Comparison of ENCODE assay signal across 9 mouse cellular contexts in the genomic region with DNA sequence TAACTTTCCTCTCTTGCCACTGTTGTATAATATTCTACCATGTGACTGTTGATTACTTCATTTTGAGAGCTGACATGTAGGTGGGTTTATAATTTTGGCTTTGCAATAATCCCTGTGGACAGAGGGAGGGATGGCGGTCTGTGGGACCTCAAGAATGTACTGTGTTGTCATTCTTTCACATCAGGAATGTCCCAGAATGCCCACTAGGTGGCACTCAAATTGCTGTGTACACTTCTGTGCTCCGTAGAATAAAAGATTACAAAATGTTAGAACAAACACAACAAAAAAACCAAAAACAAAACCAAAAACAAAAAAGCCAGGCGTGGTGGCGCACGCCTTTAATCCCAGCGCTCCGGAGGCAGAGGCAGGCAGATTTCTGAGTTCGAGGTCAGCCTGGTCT. TPM values are rescaled to one million over a fixed set of nuclear protein-coding genes. Genes with fewer than 3 reads are reported as not detected.
DNase-seq lines count a peak whose midpoint lies in the region; ATAC-seq and TF ChIP-seq lines count a peak whose summit lies in the region.
"Had no signal": no experiment of that assay in that cellular context is flagged by ENCODE, and none has a peak within 500 bp of the region (broad histone marks: within the 10 kb centered on the region; RNA-seq: fewer than 3 reads in every experiment).

No protein-coding gene starts in this region.

- H3K9ac ChIP-seq in heart, adult 2 months (ENCODE audit: low read depth, low read length), result no peak overlapping the region
- H3K9ac ChIP-seq in stomach, postnatal 0 days (ENCODE audit: low read length), result no peak overlapping the region
- H3K9ac ChIP-seq: hindbrain, embryonic 15.5 days had no signal

- H3K4me1 ChIP-seq in heart, adult 2 months (ENCODE audit: control insufficient read depth, insufficient read depth, low read length), result no peaks in the 10 kb centered on the region
- no peaks in the 10 kb centered on the region for H3K4me1 ChIP-seq in stomach, postnatal 0 days (replicated peaks; ENCODE audit: control insufficient read depth, insufficient read depth)
- H3K4me1 ChIP-seq: hindbrain, embryonic 15.5 days had no signal

- H3ac ChIP-seq in C2C12 (ENCODE audit: control insufficient read depth, insufficient read length, low read depth), result no peak overlapping the region

- H3K27me3 ChIP-seq in heart, adult 2 months (ENCODE audit: control insufficient read depth, insufficient read depth, low read length), result 0 out of 2 replicates have a peak, but pooled peaks cover 2% of the 10 kb centered on the region
- H3K27me3 ChIP-seq in C2C12 (ENCODE audit: control insufficient read depth, insufficient read depth, insufficient read length), result no peaks in the 10 kb centered on the region
- H3K27me3 ChIP-seq in Patski, result no peaks in the 10 kb centered on the region
- no peaks in the 10 kb centered on the region for H3K27me3 ChIP-seq in stomach, postnatal 0 days (ENCODE audit: control insufficient read depth, insufficient read depth, low read length)
- H3K27me3 ChIP-seq: hindbrain, embryonic 15.5 days had no signal

- WGBS in heart, adult 2 months, result 52% methylated on average over 8 of the region's 8 CpGs
- 70% methylated on average over 8 of the region's 8 CpGs for WGBS in stomach, postnatal 0 days

- no peak overlapping the region for H3K4me2 ChIP-seq in stomach, postnatal 0 days (replicated peaks; ENCODE audit: low read depth)
- H3K4me2 ChIP-seq: hindbrain, embryonic 15.5 days had no signal

- no peaks in the 10 kb centered on the region for H3K9me3 ChIP-seq in stomach, postnatal 0 days (ENCODE audit: control insufficient read depth, low read length)
- H3K9me3 ChIP-seq: hindbrain, embryonic 15.5 days had no signal

- POLR2A ChIA-PET in Patski (lab: Charles Lee), result no interaction called here

- H3K4me3 ChIP-seq in heart, adult 2 months, result no peak overlapping the region
- no peak overlapping the region for H3K4me3 ChIP-seq in C2C12 (ENCODE audit: insufficient read depth, poor library complexity, severe bottlenecking)
- H3K4me3 ChIP-seq in stomach, postnatal 0 days (ENCODE audit: low read depth, low read length), result no peak overlapping the region
- H3K4me3 ChIP-seq: hindbrain, embryonic 15.5 days had no signal

- no peak overlapping the region for H3K27ac ChIP-seq in heart, adult 2 months
- H3K27ac ChIP-seq in stomach, postnatal 0 days (replicated peaks), result no peak overlapping the region
- H3K27ac ChIP-seq: hindbrain, embryonic 15.5 days had no signal

- no peaks in the 10 kb centered on the region for H3K36me3 ChIP-seq in heart, adult 2 months (ENCODE audit: control insufficient read depth, insufficient read depth, low read length)
- H3K36me3 ChIP-seq in C2C12 (ENCODE audit: control insufficient read depth, insufficient read depth), result no peaks in the 10 kb centered on the region
- no peaks in the 10 kb centered on the region for H3K36me3 ChIP-seq in stomach, postnatal 0 days (ENCODE audit: control insufficient read depth, insufficient read depth, low read length)
- H3K36me3 ChIP-seq: hindbrain, embryonic 15.5 days had no signal

- no peaks in the 10 kb centered on the region for H3K79me2 ChIP-seq in heart, adult 2 months (replicated peaks; ENCODE audit: control insufficient read depth, insufficient read depth, low read length)
- no peaks in the 10 kb centered on the region for H3K79me2 ChIP-seq in C2C12 (ENCODE audit: control insufficient read depth, insufficient read depth)

- intact Hi-C loops in heart, adult 2 months (cut with DNase I), result loop anchor here (1.0 kb wide), 1 partner anchor 55 kb away; no protein-coding TSS in a partner anchor
- intact Hi-C loops in heart, postnatal 25 days (cut with DNase I), result no loop called here
- intact Hi-C loops in left cerebral cortex, postnatal 36 days (cut with DNase I), result no loop called here

- no peak for DNase-seq in heart, adult 2 months
- DNase-seq in heart, postnatal 25 days (ENCODE audit: low spot score), result no peak
- no peak for DNase-seq in Patski (ENCODE audit: low read depth, low spot score)
- peak; percentile 22 for DNase-seq in kidney, postnatal 14 days
- DNase-seq in stomach, postnatal 0 days (ENCODE audit: low spot score), result no peak
- DNase-seq in left cerebral cortex, postnatal 36 days (ENCODE audit: low spot score in 2 of 2), result no peak
- no peak for DNase-seq in right cerebral cortex, postnatal 10 days (ENCODE audit: low spot score in 2 of 2)

- no peak for TF ChIP-seq POLR2A in heart, adult 2 months (IDR thresholded peaks at IDR 0.05; ENCODE audit: insufficient read depth, low read depth, low read length)

- TF ChIP-seq EP300 in heart, adult 2 months (IDR thresholded peaks at IDR 0.05; ENCODE audit: insufficient read depth, low read depth, low read length), result no peak
- TF ChIP-seq EP300 in stomach, postnatal 0 days (optimal IDR thresholded peaks at IDR 0.05), result no peak

- H3K79me3 ChIP-seq in C2C12 (ENCODE audit: low read depth), result no peaks in the 10 kb centered on the region

- ATAC-seq in Patski, result no peak
- ATAC-seq in stomach, postnatal 0 days (ENCODE audit: low FRiP score, low TSS enrichment), result no peak

- CTCF ChIA-PET in Patski (lab: Charles Lee), result interaction anchor here (0.9 to 2.5 kb wide), 8 partner anchors 28 to 69 kb away, joined by 3 to 15 read pairs (median 4); no protein-coding TSS in a partner anchor

- in situ Hi-C loops in Patski (cut with MboI; ENCODE audit: low pct_unique_long_range_greater_than_20kb), result loop anchor here (10.0 kb wide), 1 partner anchor 190 kb away; no protein-coding TSS in a partner anchor

- TF ChIP-seq CTCF in heart, adult 2 months (IDR thresholded peaks at IDR 0.05), result peak; percentile 77
- TF ChIP-seq CTCF in C2C12 (IDR thresholded peaks at IDR 0.05; ENCODE audit: control insufficient read depth, insufficient read depth, insufficient read length) (peak; percentile 10), Patski (IDR thresholded peaks at IDR 0.05) (peak; percentile 73)
- peak; percentile 72 for TF ChIP-seq CTCF in stomach, postnatal 0 days (IDR thresholded peaks at IDR 0.05; ENCODE audit: low read depth)

TF ChIP-seq in C2C12, 6 proteins besides CTCF, POLR2A, EP300 and RAD21:
- TF ChIP-seq MAX (IDR thresholded peaks at IDR 0.05), result no peak
- no peak for TF ChIP-seq MYOD1 (IDR thresholded peaks at IDR 0.05; ENCODE audit: control insufficient read depth, insufficient read length, low read depth)
- TF ChIP-seq CEBPB (IDR thresholded peaks at IDR 0.05; ENCODE audit: low read depth), result no peak
- no peak for TF ChIP-seq USF1 (IDR thresholded peaks at IDR 0.05; ENCODE audit: low read depth)
- TF ChIP-seq MYOG (IDR thresholded peaks at IDR 0.05; ENCODE audit: control insufficient read depth, extremely low read depth, insufficient read length), result no peak
- TF ChIP-seq FOSL1 (IDR thresholded peaks at IDR 0.05; ENCODE audit: insufficient read depth, low read length, poor library complexity, severe bottlenecking), result no peak
TF ChIP-seq in C2C12: peak in this region for 0.

RNA-seq across cellular contexts. Expression of gene Prim2, which starts 14.9 kb away (rescaled TPM):
- 1 to 10 TPM; 2.3 TPM for total RNA-seq in heart, adult 2 months (2021)
- polyA plus RNA-seq in heart, adult 2 months (2012; rRNA removed), result 1.1 and 2.8 TPM in 2 replicates
- 1 to 10 TPM; 2.3 to 2.5 TPM for total RNA-seq in heart, postnatal 25 days (2021)
- polyA plus RNA-seq in C2C12 (2012; fragmentation: generic; extraction: Trizol) (22.5 TPM), Patski (2021) (16.8 TPM)
- 13.1 and 13.6 TPM in 2 replicates for polyA plus RNA-seq in stomach, postnatal 0 days (2015; fragmentation: Nextera tagmentation; extraction: Ambion mirVana)
- total RNA-seq in left cerebral cortex, postnatal 36 days (2021), result 1 to 10 TPM; 6.3 to 7.1 TPM

RNA-seq across cellular contexts. Expression of gene Rab23, which starts 35.2 kb away (rescaled TPM):
- 10 to 100 TPM in 1 of 2 experiments, 1 to 10 TPM in 1; 8.1 to 10.6 TPM for total RNA-seq in heart, adult 2 months (2021)
- 5.3 and 8.2 TPM in 2 replicates for polyA plus RNA-seq in heart, adult 2 months (2012; rRNA removed)
- 1 to 10 TPM; 7.9 to 9.0 TPM for total RNA-seq in heart, postnatal 25 days (2021)
- polyA plus RNA-seq in C2C12 (2012; fragmentation: generic; extraction: Trizol) (13.5 TPM), Patski (2021) (23.3 TPM)
- 14.9 and 17.0 TPM in 2 replicates for polyA plus RNA-seq in stomach, postnatal 0 days (2015; fragmentation: Nextera tagmentation; extraction: Ambion mirVana)
- total RNA-seq in left cerebral cortex, postnatal 36 days (2021), result 10 to 100 TPM; 27.4 to 32.1 TPM

Comparison
In these comparisons a context has a peak if more than half of its experiments do, and no peak if none do; other contexts are left out.
1. CTCF ChIP-seq: peak in every context shown above with its lines; median percentile 77 in heart, adult 2 months; 73 in Patski; 72 in stomach, postnatal 0 days; 10 in C2C12.